Mouse (Mus musculus) megakaryocyte-erythroid progenitor cell, adult 5 weeks (primary cell): Measurements from ENCODE around the gene Cd209c. TPM values are rescaled to one million over a fixed set of nuclear protein-coding genes. Genes with fewer than 3 reads are reported as not detected.

Experiments
- polyA plus RNA-seq: library from polyadenylated mRNA; stranded (reverse); fragments of >175 nt; gene quantifications from 2 replicates; pipeline ENCODE4 v1.2.3, GENCODE M21; 2012

Cd209c gene
- not detected in 2 replicates for polyA plus RNA-seq

GRCm38 (mm10) chr8:3954646-3955045 lies at the start of gene Cd209c:
TSS of gene Cd209c (minus strand) at chr8:3954746.

GRCm38 (mm10) chr8:3926744-3927143 lies 27.8 kb downstream of the Cd209c start, which contains the start of gene Cd209b:
TSS of gene Cd209b (minus strand) at chr8:3926844.

Other genes with a start within 250 kb of the Cd209c start
- gene Clec4g, start 234.1 kb downstream of the Cd209c start, polyA plus RNA-seq = not detected in 2 replicates
- gene Cd209a, start 205.8 kb downstream of the Cd209c start, polyA plus RNA-seq = 0.40 TPM in 1 of 2 replicates, not detected in the other
- not detected in 2 replicates for gene Cd209e, start 100.4 kb downstream of the Cd209c start, polyA plus RNA-seq
- not detected in 2 replicates for gene Cd209d, start 76.2 kb downstream of the Cd209c start, polyA plus RNA-seq
- gene Cd209b, start 27.9 kb downstream of the Cd209c start, polyA plus RNA-seq = not detected in 2 replicates
- 0.09 and 0.16 TPM in 2 replicates for gene Cd209f, start 151.1 kb upstream of the Cd209c start, polyA plus RNA-seq
- 0.02 and 0.13 TPM in 2 replicates for gene Cd209g, start 179.4 kb upstream of the Cd209c start, polyA plus RNA-seq
- 8.6 and 12.5 TPM in 2 replicates for gene Evi5l, start 211.8 kb upstream of the Cd209c start, polyA plus RNA-seq